Mouse (Mus musculus): ENCODE results near the gene Phactr2. TPM values are rescaled to one million over a fixed set of nuclear protein-coding genes. Genes with fewer than 3 reads are reported as not detected.
"Not testable (repeated sequence)": the region's sequence is repeated elsewhere in the genome, so short reads cannot be mapped to it uniquely, and the experiment has no call there.

The Phactr2 gene
- polyA plus RNA-seq, 1 experiment from 2014 or later: 4.6 TPM

DNA sequence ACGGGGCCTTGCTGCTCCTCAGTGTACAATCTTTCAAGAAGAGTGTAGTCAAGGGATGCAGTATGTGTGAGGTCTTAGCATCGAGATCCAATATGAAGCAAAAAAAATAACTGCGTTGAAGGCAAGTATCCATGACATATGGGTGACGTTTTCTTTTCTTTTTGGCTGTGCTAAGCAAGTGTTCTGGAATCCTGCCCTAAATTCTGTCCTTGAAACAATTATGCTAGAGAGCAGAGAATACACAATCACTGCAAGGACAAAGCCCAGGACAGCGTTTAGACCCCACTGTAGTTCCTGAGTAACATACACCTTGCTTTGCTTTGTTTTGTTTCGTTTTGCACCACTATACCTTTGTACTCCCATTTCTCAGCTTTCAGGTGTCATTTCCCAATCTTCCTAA lies 5.1 kb upstream of the Phactr2 start:
- H3K4me1 ChIP-seq (replicated peaks): 0 out of 2 replicates have a peak, but pooled peaks cover 7% of the 10 kb centered on the region
- no peak for ATAC-seq (ENCODE audit: insufficient read depth)
- H3K4me2 ChIP-seq: no peak overlapping the region
- no peak overlapping the region for H3K9ac ChIP-seq
- no peaks in the 10 kb centered on the region for H3K36me3 ChIP-seq (replicated peaks)
- WGBS (ENCODE audit: insufficient replicate concordance): 61% methylated on average over 6 of the region's 6 CpGs
- no peaks in the 10 kb centered on the region for H3K9me3 ChIP-seq (replicated peaks)
- H3K27me3 ChIP-seq: peaks cover 24% of the 10 kb centered on the region
- no peak overlapping the region for H3K27ac ChIP-seq (replicated peaks)
- no peak overlapping the region for H3K4me3 ChIP-seq (replicated peaks)

DNA sequence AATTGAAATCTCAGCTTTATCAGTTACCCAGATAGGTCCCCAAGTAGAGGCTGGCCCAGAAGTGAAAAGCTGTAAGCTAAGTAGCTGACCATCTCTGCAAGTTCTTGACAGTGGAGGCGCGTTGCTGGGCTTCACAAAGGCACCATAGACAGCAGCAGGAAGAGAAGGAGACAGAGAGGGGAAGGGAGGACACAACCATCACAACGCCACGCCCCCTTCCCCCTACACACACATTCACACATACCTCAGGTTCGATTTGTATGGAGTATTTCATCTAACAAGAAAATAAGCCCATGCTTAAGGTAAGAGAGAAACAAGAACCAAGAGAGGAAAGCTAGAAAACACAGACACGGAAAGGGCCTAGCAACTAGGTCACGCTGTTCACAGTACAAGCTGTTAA lies 909 bp upstream of the Phactr2 start:
- no peaks in the 10 kb centered on the region for H3K9me3 ChIP-seq (replicated peaks)
- 27% methylated on average over 7 of the region's 7 CpGs for WGBS (ENCODE audit: insufficient replicate concordance)
- H3K4me2 ChIP-seq: peak overlapping the region; percentile 73

GRCm38 (mm10) chr10:13474568-13474955 lies 350 bp upstream of the Phactr2 start:
- 4% methylated on average over 10 of the region's 10 CpGs for WGBS (ENCODE audit: insufficient replicate concordance)
- Histone ChIP-seq H3K9ac (peak overlapping the region; percentile 46; the same call in 1 of the 2 replicates), H3K4me3 (replicated peaks) (peak overlapping the region; percentile 58)

More for the DNA sequence above, 909 bp upstream of the Phactr2 start:
- H3K4me3 ChIP-seq (replicated peaks): no peak overlapping the region
- H3K4me1 ChIP-seq (replicated peaks): peaks cover 12% of the 10 kb centered on the region
- ATAC-seq (ENCODE audit: insufficient read depth): no peak
- no peaks in the 10 kb centered on the region for H3K36me3 ChIP-seq (replicated peaks)
- H3K9ac ChIP-seq: no peak overlapping the region
- H3K27ac ChIP-seq (replicated peaks): no peak overlapping the region
- H3K27me3 ChIP-seq: peaks cover 58% of the 10 kb centered on the region

DNA sequence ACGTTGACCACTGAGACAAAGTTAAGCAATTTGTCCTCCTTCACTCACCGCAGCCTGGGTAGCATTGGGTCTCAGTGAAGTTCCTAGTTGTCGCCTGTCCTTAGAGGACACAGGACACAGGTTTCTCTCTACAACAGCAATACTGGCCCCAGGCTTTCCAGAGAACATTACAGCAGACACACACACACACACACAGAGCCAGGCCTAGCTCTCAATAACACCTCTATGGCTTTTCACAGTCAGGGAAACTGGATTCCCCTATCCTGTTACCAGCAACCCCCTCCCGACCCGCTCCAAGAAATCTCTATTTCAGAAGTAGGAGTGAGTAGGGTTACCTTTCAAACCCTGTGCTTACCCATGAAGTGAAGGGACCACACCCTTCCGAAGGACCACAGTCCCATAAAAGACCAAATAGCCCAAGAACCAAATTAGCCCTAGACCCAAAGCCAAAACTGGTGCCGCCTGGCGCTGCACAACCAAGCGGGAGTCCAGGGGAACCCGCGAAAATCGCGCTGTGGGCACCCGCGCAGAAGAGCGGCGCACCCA lies 852 bp downstream of the Phactr2 start:
- H3K27ac ChIP-seq (replicated peaks): no peak overlapping the region
- WGBS (ENCODE audit: insufficient replicate concordance): 14% methylated on average over 17 of the region's 17 CpGs
- no peaks in the 10 kb centered on the region for H3K9me3 ChIP-seq (replicated peaks)
- peaks cover 58% of the 10 kb centered on the region for H3K27me3 ChIP-seq
- peak overlapping the region; percentile 46; the same call in 1 of the 2 replicates for H3K9ac ChIP-seq
- peak overlapping the region; percentile 73 for H3K4me2 ChIP-seq
- H3K36me3 ChIP-seq (replicated peaks): no peaks in the 10 kb centered on the region
- peaks cover 12% of the 10 kb centered on the region for H3K4me1 ChIP-seq (replicated peaks)
- H3K4me3 ChIP-seq (replicated peaks): peak overlapping the region; percentile 58
- no peak for ATAC-seq (ENCODE audit: insufficient read depth)

More at GRCm38 (mm10) chr10:13474568-13474955, 350 bp upstream of the Phactr2 start:
- peak overlapping the region; percentile 73 for H3K4me2 ChIP-seq
- H3K27ac ChIP-seq (replicated peaks): no peak overlapping the region
- ATAC-seq (ENCODE audit: insufficient read depth): no peak
- H3K4me1 ChIP-seq (replicated peaks): peaks cover 12% of the 10 kb centered on the region
- H3K36me3 ChIP-seq (replicated peaks): no peaks in the 10 kb centered on the region
- peaks cover 58% of the 10 kb centered on the region for H3K27me3 ChIP-seq
- no peaks in the 10 kb centered on the region for H3K9me3 ChIP-seq (replicated peaks)

DNA sequence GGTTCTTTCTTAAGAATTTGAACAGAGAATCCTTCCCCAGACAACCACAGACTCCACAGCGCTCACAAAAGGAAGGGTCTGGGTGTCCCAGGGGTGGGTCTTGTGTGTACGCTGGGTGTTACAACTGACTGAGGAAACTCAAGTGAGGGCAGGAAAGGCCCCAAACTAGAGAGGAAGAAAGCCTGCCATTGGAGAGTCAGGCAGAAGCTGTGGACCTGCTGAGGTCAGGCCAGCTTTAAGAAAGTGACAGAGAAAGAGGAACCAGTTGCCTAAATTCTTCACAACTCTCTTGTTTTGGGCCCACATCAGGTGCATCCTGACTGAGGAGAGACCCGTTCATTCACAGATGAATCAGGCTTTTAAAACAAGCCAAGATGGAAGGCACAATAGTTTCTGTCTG lies 4.0 kb downstream of the Phactr2 start:
- no peaks in the 10 kb centered on the region for H3K36me3 ChIP-seq (replicated peaks)
- ATAC-seq (ENCODE audit: insufficient read depth): no peak
- WGBS (ENCODE audit: insufficient replicate concordance): 42% methylated on average over 3 of the region's 3 CpGs
- no peak overlapping the region for H3K4me2 ChIP-seq
- H3K4me3 ChIP-seq (replicated peaks): no peak overlapping the region
- no peaks in the 10 kb centered on the region for H3K9me3 ChIP-seq (replicated peaks)
- 0 out of 2 replicates have a peak overlapping the region, but pooled peaks have one; percentile 29 for H3K27ac ChIP-seq (replicated peaks)
- peaks cover 12% of the 10 kb centered on the region for H3K4me1 ChIP-seq (replicated peaks)
- H3K9ac ChIP-seq: no peak overlapping the region
- H3K27me3 ChIP-seq: peaks cover 43% of the 10 kb centered on the region

DNA sequence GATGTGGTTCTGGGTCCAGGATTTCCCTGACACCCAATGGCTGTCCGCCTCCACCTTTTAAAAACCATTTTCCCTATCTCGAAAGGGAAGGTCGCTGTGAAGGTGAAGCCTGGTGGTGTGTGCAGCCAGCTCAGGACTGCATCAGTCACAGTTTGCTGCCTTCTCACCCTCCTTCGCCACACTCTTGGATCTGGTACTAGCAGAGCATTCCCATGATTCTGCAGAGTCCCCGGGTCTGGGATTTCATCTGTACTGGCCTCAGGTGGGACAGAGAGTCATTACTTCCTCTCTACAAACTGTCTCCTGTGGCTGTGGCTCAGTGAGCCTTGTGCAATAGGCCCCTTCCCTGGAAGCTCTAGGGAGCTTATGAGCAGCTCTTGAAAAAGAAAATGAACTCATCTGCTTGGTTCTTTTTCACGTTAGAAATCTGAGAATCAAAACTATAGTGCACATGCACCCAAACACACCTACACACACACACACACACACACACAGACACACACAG lies 6.1 kb downstream of the Phactr2 start:
- H3K36me3 ChIP-seq (replicated peaks); H3K4me3 ChIP-seq (replicated peaks); H3K4me1 ChIP-seq (replicated peaks); H3K9ac ChIP-seq; H3K9me3 ChIP-seq (replicated peaks); H3K4me2 ChIP-seq; ATAC-seq (ENCODE audit: insufficient read depth); H3K27ac ChIP-seq (replicated peaks): not testable (repeated sequence)
- WGBS (ENCODE audit: insufficient replicate concordance): 52% methylated on average over 6 of the region's 6 CpGs
- peaks cover 21% of the 10 kb centered on the region for H3K27me3 ChIP-seq

- H3K4me2 ChIP-seq: no peak overlapping the region
- no peak for ATAC-seq (ENCODE audit: insufficient read depth)
- H3K36me3 ChIP-seq (replicated peaks): no peaks in the 10 kb centered on the region
- H3K4me3 ChIP-seq (replicated peaks): no peak overlapping the region
- H3K27me3 ChIP-seq: peaks cover 10% of the 10 kb centered on the region
- H3K27ac ChIP-seq (replicated peaks): no peak overlapping the region
- H3K9me3 ChIP-seq (replicated peaks): no peaks in the 10 kb centered on the region
- 61% methylated on average over 5 of the region's 5 CpGs for WGBS (ENCODE audit: insufficient replicate concordance)
- no peaks in the 10 kb centered on the region for H3K4me1 ChIP-seq (replicated peaks)
- H3K9ac ChIP-seq: no peak overlapping the region
These were observed 7.3 kb downstream of the Phactr2 start for GRCm38 (mm10) chr10:13466925-13467324.

DNA sequence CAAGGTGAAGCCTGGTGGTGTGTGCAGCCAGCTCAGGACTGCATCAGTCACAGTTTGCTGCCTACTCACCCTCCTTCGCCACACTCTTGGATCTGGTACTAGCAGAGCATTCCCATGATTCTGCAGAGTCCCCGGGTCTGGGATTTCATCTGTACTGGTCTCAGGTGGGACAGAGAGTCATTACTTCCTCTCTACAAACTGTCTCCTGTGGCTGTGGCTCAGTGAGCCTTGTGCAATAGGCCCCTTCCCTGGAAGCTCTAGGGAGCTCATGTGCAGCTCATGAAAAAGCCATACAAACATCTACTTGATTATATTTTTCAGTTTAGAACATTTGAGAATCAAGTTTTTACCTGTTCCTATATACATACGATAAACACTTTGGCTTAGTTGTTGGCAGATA lies 9.9 kb downstream of the Phactr2 start:
- H3K9ac ChIP-seq; H3K27ac ChIP-seq (replicated peaks); H3K4me3 ChIP-seq (replicated peaks); H3K4me1 ChIP-seq (replicated peaks); H3K9me3 ChIP-seq (replicated peaks); H3K36me3 ChIP-seq (replicated peaks); H3K4me2 ChIP-seq; H3K27me3 ChIP-seq; ATAC-seq (ENCODE audit: insufficient read depth): not testable (repeated sequence)
- WGBS (ENCODE audit: insufficient replicate concordance): 73% methylated on average over 3 of the region's 3 CpGs

DNA sequence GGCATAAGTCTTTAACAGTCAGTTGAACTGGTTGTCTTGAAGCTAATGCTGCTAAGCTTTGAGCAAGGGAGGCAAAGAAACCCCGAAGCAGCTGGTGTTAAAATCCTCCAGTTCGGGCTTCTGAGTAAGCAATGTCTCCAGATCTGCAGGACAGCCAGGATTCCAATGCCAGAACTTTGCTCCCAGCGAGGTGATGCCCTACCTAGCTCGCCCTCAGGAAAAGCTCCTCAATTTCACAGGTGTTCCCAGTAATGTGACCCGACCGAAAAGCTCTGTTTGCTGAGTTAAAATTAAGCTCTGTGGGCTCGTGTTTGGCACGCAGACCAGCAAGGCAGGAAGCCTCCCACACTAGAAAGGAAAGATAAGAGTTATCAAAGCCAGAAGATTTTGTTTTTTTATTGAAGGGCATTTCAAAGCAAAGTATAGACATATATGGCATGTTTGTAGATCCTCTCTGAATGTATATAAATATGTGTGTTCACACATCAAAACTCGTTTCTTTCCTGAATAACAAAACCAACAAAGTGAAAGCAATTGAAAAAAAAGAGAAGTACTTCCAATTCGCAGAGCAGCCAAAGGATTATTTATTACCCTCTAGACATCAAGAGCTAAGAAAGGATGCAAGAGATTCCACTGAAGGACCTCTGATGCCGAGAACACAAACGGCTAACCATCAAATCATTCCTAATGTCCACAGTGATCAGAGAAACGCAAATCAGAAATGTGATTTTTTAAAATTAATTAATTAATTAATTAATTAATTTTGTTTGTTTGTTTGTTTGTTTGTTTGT lies 20.8 kb downstream of the Phactr2 start:
- H3K4me1 ChIP-seq (replicated peaks): 0 out of 2 replicates have a peak, but pooled peaks cover 4% of the 10 kb centered on the region
- no peak for ATAC-seq (ENCODE audit: insufficient read depth)
- no peaks in the 10 kb centered on the region for H3K27me3 ChIP-seq
- H3K27ac ChIP-seq (replicated peaks): no peak overlapping the region
- no peaks in the 10 kb centered on the region for H3K9me3 ChIP-seq (replicated peaks)
- WGBS (ENCODE audit: insufficient replicate concordance): 13% methylated on average over 13 of the region's 13 CpGs
- no peak overlapping the region for H3K9ac ChIP-seq
- no peak overlapping the region for H3K4me3 ChIP-seq (replicated peaks)
- H3K4me2 ChIP-seq: peak overlapping the region; percentile 18
- no peaks in the 10 kb centered on the region for H3K36me3 ChIP-seq (replicated peaks)

GRCm38 (mm10) chr10:13451640-13452039 lies 22.6 kb downstream of the Phactr2 start:
- no peak for ATAC-seq (ENCODE audit: insufficient read depth)
- H3K4me1 ChIP-seq (replicated peaks): 0 out of 2 replicates have a peak, but pooled peaks cover 4% of the 10 kb centered on the region
- H3K9me3 ChIP-seq (replicated peaks): no peaks in the 10 kb centered on the region
- WGBS (ENCODE audit: insufficient replicate concordance): 69% methylated on average over 6 of the region's 6 CpGs
- no peak overlapping the region for H3K9ac ChIP-seq
- H3K36me3 ChIP-seq (replicated peaks): no peaks in the 10 kb centered on the region
- no peak overlapping the region for H3K27ac ChIP-seq (replicated peaks)
- no peak overlapping the region for H3K4me3 ChIP-seq (replicated peaks)
- no peaks in the 10 kb centered on the region for H3K27me3 ChIP-seq
- H3K4me2 ChIP-seq: no peak overlapping the region

DNA sequence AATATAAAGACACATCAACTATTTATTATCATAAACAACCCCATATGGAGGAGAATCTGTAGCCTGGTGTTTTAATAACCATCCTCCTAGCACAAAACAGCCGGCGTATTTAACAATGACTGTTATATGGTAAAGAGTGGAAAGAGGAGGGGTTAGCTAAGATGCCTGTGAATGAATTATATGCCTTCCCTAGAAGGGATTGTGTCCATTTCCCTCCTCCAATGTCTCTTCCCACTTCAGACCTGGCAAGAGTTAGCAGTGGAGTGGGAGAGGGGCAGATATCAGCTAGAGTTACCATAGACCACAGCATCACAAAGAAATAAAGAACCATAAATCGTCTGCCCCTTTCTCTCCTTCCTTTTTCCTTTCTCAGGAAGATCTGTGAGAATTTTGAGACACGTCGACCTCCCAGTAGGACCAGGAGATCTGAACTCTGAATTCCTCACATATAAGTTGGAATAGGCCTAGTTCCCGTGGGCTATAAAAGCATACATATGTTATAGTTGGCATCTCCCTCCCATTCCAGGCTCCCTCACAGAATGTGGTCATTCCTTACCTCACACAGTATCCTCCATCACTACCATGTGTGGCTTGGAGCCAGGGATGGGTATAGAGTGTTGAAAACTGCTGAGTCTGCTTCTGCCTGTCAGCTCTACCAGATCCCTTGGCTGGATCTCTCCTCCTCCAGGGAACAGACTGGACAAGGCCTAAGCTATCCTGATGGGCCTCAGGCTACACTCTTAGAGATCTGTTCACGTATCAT lies 25.7 kb downstream of the Phactr2 start:
- Histone ChIP-seq H3K4me3 (replicated peaks) (no peak overlapping the region), H3K36me3 (replicated peaks) (no peaks in the 10 kb centered on the region), H3K9me3 (replicated peaks) (no peaks in the 10 kb centered on the region), H3K27me3 (no peaks in the 10 kb centered on the region), H3K4me2 (no peak overlapping the region), H3K4me1 (replicated peaks) (0 out of 2 replicates have a peak, but pooled peaks cover 6% of the 10 kb centered on the region), H3K9ac (no peak overlapping the region), H3K27ac (replicated peaks) (no peak overlapping the region)
- ATAC-seq (ENCODE audit: insufficient read depth): no peak
- WGBS (ENCODE audit: insufficient replicate concordance): 64% methylated on average over 7 of the region's 7 CpGs
